Mouse (Mus musculus): ENCODE data around the gene Nf2. TPM values are rescaled to one million over a fixed set of nuclear protein-coding genes. Genes with fewer than 3 reads are reported as not detected.

The Nf2 gene
- polyA plus RNA-seq (2014; fragmentation: Illumina TruSeq; extraction: RNeasy Lipid Tissue Mini Kit (QIAGEN cat#74804); ENCODE audit: low read depth, low replicate concordance) = 217 TPM

DNA sequence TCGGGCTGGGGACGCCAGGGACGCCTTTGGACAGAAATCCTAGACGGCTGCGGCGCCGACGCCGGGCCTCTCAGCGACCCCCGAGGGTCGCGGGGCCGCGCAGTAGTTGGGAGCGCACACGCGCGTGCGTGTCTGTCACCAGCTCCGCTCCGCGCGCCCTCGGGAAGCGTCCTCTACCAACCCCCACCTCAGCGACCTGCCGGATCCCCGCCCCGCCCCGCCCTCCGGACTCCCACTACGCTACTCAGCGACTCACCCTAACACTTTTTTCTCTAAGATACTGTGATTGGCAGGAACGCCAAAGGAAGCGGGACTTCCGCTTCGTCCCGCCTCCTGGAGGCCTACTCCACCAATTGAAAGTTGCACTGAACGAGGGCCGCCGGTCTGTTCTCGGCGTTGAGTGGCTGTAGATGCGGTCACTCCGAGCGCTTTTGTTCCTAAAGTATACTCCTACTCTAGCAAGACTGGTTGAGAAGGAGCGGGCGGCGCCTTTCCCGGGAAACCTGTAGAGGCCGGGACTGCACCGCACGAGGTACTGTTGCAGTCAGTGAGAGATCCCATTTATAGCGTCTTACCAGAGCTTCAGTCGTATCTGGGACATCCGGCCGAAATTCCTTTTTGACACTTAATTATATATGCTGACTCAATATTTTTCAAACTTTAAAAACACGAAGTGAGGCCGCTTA is at the start of gene Nf2:
Gene Nf2 (minus strand): TSS at position 279 of the 686 bp plus-strand sequence.

DNA sequence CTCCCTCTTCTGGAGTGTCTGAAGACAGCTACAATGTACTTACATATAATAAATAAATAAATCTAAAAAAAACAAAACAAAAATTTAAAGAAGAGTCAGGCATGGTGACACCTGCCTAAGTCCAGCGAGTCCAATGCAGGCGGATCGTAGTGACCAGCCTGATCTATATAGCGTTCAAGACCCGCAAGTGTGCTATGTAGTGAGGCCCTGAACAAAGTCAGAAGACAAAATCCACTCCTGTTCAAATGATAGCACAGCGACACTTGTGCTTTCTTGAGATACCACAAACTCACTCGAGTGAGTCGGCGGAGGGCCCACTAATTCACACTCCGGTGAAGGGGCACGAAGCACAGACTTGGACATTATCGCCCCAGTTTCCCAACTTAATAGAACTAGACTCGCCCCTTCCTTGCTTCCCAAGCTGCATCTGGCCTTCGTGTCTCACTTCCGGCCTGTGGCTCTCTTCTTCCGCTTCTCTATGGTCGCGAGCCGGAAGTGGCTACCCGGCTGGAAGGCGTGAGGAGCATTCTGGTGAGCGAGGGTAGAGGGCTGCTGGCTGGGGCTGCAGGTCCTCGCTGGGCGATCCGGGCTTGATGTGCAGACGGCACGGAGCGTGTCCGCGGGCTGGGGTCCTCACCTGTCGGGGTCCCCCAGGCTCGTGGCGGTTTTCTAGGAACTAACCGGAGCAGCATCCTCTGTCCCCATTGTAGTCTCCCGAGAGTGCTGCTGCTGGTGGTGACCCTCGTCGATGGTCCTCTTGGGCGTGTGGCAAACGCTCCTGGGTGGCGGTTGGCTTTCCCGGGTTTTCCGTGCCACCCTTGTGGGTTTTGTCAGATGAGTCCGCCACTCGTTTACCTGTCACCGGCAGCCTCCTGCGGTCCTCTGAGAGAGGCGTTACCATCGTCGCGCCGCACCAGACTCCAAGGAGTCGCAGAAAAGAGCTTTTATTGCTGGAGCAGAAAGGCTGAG is 45.8 kb upstream of the Nf2 start, which contains the start of gene Thoc5:
Gene Thoc5 (plus strand): TSS at position 473 of the 969 bp plus-strand sequence.

DNA sequence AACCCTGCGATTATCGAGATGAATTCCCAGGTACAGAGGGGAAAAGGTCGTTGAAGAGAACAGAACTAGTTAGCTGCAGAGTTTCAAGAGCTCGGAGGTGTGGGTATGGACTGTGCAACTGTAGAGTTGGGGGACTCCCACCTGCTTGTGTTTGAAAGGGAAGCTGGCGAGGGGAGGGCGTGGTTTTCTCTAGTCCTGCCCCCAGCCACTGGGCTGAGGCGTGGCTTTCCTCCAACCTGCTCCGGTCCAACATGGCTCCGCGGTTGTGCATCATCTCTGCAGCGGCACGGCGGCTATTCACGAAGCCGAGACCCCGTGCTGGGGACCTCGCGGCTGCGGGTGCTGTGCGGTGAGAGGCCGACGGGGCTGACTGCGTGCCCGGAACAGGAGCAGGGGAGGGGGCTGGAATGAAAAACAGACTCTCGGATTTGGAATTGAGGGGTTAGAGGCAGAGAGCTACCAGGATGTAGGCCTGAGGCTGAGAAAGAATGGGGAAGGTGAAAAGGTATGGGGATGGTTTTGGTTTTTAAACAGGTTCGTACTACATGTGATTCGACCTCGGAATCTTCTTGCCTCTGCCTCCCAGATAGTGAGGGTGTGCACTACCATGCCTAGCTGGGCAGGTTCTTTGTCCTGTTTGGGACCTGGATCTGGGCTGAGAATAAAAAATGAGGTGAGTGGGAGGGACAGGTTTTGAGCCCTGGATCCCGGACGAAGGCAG is 24.6 kb upstream of the Nf2 start, which contains the start of gene Nipsnap1:
Gene Nipsnap1 (plus strand): TSS at position 197 of the 721 bp plus-strand sequence.

DNA sequence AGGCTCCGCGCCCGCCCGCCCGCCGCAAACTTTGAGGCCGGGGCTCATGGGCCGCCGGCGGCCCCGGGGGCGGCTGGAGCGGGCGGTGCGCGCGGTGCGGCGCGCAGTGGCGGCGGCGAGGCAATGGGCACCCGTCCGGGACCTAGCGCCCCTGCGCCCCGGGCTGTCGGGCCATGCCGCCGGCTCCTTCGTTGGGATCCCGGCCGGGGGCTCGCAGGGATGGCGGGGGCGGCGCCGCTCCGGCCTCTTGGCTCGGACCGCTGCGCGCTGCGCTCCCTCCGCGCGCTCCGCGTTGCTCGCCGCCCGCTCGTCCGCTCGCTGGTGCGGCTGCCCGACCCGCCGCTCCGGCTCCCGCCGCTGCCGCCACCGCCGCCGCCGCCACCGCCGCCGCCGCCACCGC is 102.6 kb downstream of the Nf2 start, which contains the start of gene Cabp7:
Gene Cabp7 (minus strand): TSS at position 46 of the 400 bp plus-strand sequence.

Other genes starting within 250 kb of the Nf2 start
- not detected for gene Gm11032, start 229.5 kb downstream of the Nf2 start, polyA plus RNA-seq (2014; fragmentation: Illumina TruSeq; extraction: RNeasy Lipid Tissue Mini Kit (QIAGEN cat#74804); ENCODE audit: low read depth, low replicate concordance)
- gene Ascc2, start 211.8 kb downstream of the Nf2 start, polyA plus RNA-seq (2014; fragmentation: Illumina TruSeq; extraction: RNeasy Lipid Tissue Mini Kit (QIAGEN cat#74804); ENCODE audit: low read depth, low replicate concordance) = 22.0 TPM
- 38.8 TPM for gene Uqcr10, start 145.2 kb downstream of the Nf2 start, polyA plus RNA-seq (2014; fragmentation: Illumina TruSeq; extraction: RNeasy Lipid Tissue Mini Kit (QIAGEN cat#74804); ENCODE audit: low read depth, low replicate concordance)
- gene Zmat5, start 144.9 kb downstream of the Nf2 start, polyA plus RNA-seq (2014; fragmentation: Illumina TruSeq; extraction: RNeasy Lipid Tissue Mini Kit (QIAGEN cat#74804); ENCODE audit: low read depth, low replicate concordance) = not detected
- gene Cabp7, start 102.8 kb downstream of the Nf2 start, polyA plus RNA-seq (2014; fragmentation: Illumina TruSeq; extraction: RNeasy Lipid Tissue Mini Kit (QIAGEN cat#74804); ENCODE audit: low read depth, low replicate concordance) = not detected
- gene Nipsnap1, start 24.4 kb upstream of the Nf2 start, polyA plus RNA-seq (2014; fragmentation: Illumina TruSeq; extraction: RNeasy Lipid Tissue Mini Kit (QIAGEN cat#74804); ENCODE audit: low read depth, low replicate concordance) = 25.3 TPM
- gene Thoc5, start 45.8 kb upstream of the Nf2 start, polyA plus RNA-seq (2014; fragmentation: Illumina TruSeq; extraction: RNeasy Lipid Tissue Mini Kit (QIAGEN cat#74804); ENCODE audit: low read depth, low replicate concordance) = 8.7 TPM
- gene Nefh, start 98.5 kb upstream of the Nf2 start, polyA plus RNA-seq (2014; fragmentation: Illumina TruSeq; extraction: RNeasy Lipid Tissue Mini Kit (QIAGEN cat#74804); ENCODE audit: low read depth, low replicate concordance) = 1.1 TPM
- gene Ap1b1, start 137.3 kb upstream of the Nf2 start, polyA plus RNA-seq (2014; fragmentation: Illumina TruSeq; extraction: RNeasy Lipid Tissue Mini Kit (QIAGEN cat#74804); ENCODE audit: low read depth, low replicate concordance) = 71.3 TPM
- gene Rasl10a, start 208.6 kb upstream of the Nf2 start, polyA plus RNA-seq (2014; fragmentation: Illumina TruSeq; extraction: RNeasy Lipid Tissue Mini Kit (QIAGEN cat#74804); ENCODE audit: low read depth, low replicate concordance) = not detected
- gene Gas2l1, start 215.8 kb upstream of the Nf2 start, polyA plus RNA-seq (2014; fragmentation: Illumina TruSeq; extraction: RNeasy Lipid Tissue Mini Kit (QIAGEN cat#74804); ENCODE audit: low read depth, low replicate concordance) = 4.2 TPM
- gene Rhbdd3, start 249.4 kb upstream of the Nf2 start, polyA plus RNA-seq (2014; fragmentation: Illumina TruSeq; extraction: RNeasy Lipid Tissue Mini Kit (QIAGEN cat#74804); ENCODE audit: low read depth, low replicate concordance) = not detected
- 224 TPM for gene Ewsr1, start 249.7 kb upstream of the Nf2 start, polyA plus RNA-seq (2014; fragmentation: Illumina TruSeq; extraction: RNeasy Lipid Tissue Mini Kit (QIAGEN cat#74804); ENCODE audit: low read depth, low replicate concordance)

All from adrenal gland, adult 10 weeks (tissue).